Mouse (Mus musculus): ENCODE data around the gene Fbxo22. TPM values are rescaled to one million over a fixed set of nuclear protein-coding genes. Genes with fewer than 3 reads are reported as not detected.

The Fbxo22 gene
- total and polyA plus RNA-seq, 3 experiments, result 25.7 to 28.4 TPM; not detected in 1

DNA sequence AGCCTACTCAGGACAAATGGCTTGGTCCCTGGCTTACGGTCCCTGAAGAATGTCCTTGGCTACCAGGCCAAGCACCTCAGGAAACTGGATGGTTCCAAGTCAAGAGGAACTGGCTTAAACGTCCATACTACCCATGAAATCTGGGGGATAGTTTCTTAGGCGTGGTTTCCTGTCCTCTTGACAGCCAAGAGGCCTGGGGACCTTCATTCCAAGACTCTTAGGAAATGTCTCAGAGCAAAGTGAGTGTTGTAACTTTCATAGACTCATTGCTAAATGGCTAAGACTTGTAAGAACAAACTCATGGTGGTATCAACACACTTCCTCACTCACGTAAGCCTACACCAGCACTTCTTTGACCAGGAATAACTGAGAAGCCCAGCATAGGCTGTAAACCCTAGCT, 46.9 kb downstream of the Fbxo22 start:
- Histone ChIP-seq H3K36me3 (ENCODE audit: control insufficient read depth in 1 of 2, insufficient read depth in 2 of 2, low read length in 2 of 2) (no peaks in the 10 kb centered on the region), H3K4me3 (ENCODE audit: control insufficient read depth in 1 of 2, insufficient read depth in 1 of 2, low read depth in 2 of 2, low read length in 2 of 2) (no peak overlapping the region), H3K27me3 (ENCODE audit: control insufficient read depth in 1 of 2, insufficient read depth in 2 of 2, low read length in 2 of 2) (peaks cover 9% of the 10 kb centered on the region in 2 experiments), H3K27ac (ENCODE audit: control insufficient read depth, low read depth, low read length) (no peak overlapping the region), H3K9me3 (replicated peaks; ENCODE audit: insufficient read depth, low read length) (no peaks in the 10 kb centered on the region), H3K4me1 (ENCODE audit: control insufficient read depth in 1 of 2, insufficient read depth in 2 of 2, low read length in 2 of 2) (no peaks in the 10 kb centered on the region), H3K79me2 (ENCODE audit: control insufficient read depth, insufficient read depth, low read length, poor library complexity) (no peaks in the 10 kb centered on the region), H3K9ac (ENCODE audit: control insufficient read depth, low read depth, low read length, poor library complexity, severe bottlenecking) (no peak overlapping the region)
- no peak for DNase-seq (ENCODE audit: low read depth, low spot score)
- TF ChIP-seq SMC3 (IDR thresholded peaks at IDR 0.05; ENCODE audit: low read depth, low read length) (no peak), UBTF (IDR thresholded peaks at IDR 0.05; ENCODE audit: borderline replicate concordance, insufficient read depth, low read depth, low read length) (no peak), GABPA (IDR thresholded peaks at IDR 0.05; ENCODE audit: low read depth, low read length) (no peak), ETS1 (IDR thresholded peaks at IDR 0.05; ENCODE audit: low read depth, low read length) (no peak), GATA1 (IDR thresholded peaks at IDR 0.05; ENCODE audit: low read depth, low read length) (no peak), HCFC1 (IDR thresholded peaks at IDR 0.05; ENCODE audit: low read depth, low read length) (no peak)

DNA sequence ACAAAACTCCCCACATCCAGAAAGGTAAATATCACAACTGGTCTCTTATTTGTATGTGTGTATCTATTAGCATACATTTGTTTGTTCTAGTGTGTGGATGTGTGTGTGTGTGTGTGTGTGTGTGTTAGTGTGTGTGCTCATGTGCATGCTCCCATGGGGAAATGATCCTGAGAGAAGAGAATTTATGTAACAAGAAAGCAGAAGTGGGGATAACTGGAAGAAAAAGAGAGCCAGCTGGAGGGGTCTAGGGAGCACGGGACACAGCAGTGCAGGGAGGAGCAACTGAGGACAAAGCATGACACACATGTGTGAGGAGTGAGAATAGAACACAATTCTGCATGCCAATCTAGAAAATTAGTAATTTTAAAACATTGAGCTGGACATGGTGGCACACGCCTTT, 48.4 kb downstream of the Fbxo22 start:
- H3K9me3 ChIP-seq (replicated peaks; ENCODE audit: insufficient read depth, low read length), result no peaks in the 10 kb centered on the region
- H3K36me3 ChIP-seq (ENCODE audit: control insufficient read depth in 1 of 2, insufficient read depth in 2 of 2, low read length in 2 of 2), result no peaks in the 10 kb centered on the region
- H3K4me1 ChIP-seq (ENCODE audit: control insufficient read depth in 1 of 2, insufficient read depth in 2 of 2, low read length in 2 of 2), result no peaks in the 10 kb centered on the region
- no peak for TF ChIP-seq MAFK (IDR thresholded peaks at IDR 0.05; ENCODE audit: borderline replicate concordance, low read depth, low read length)
- no peak for TF ChIP-seq MYB (IDR thresholded peaks at IDR 0.05; ENCODE audit: low read depth, low read length)
- TF ChIP-seq MEF2A (IDR thresholded peaks at IDR 0.05; ENCODE audit: extremely low read depth, insufficient replicate concordance, low read depth, low read length, poor library complexity, severe bottlenecking), result no peak
- TF ChIP-seq SMC3 (IDR thresholded peaks at IDR 0.05; ENCODE audit: low read depth, low read length), result no peak
- no peak for TF ChIP-seq POLR2A (IDR thresholded peaks at IDR 0.05; ENCODE audit: control insufficient read depth in 1 of 2, insufficient read depth in 1 of 2, low read depth in 1 of 2, low read length in 2 of 2, poor library complexity in 1 of 2)
- no peak for TF ChIP-seq MYC (IDR thresholded peaks at IDR 0.05; ENCODE audit: low read depth, low read length)
- no peak for TF ChIP-seq NRF1 (IDR thresholded peaks at IDR 0.05; ENCODE audit: insufficient read depth, low read depth, low read length, poor library complexity, severe bottlenecking)
- TF ChIP-seq JUND (IDR thresholded peaks at IDR 0.05; ENCODE audit: low read depth, low read length), result no peak
- no peak for TF ChIP-seq USF1 (IDR thresholded peaks at IDR 0.05; ENCODE audit: low read depth, low read length)
- TF ChIP-seq RAD21 (IDR thresholded peaks at IDR 0.05; ENCODE audit: low read depth, low read length), result no peak
- TF ChIP-seq TBP (IDR thresholded peaks at IDR 0.05; ENCODE audit: low read depth, low read length), result no peak
- no peak for TF ChIP-seq NELFE (IDR thresholded peaks at IDR 0.05; ENCODE audit: low read depth, low read length)
- TF ChIP-seq BHLHE40 (IDR thresholded peaks at IDR 0.05; ENCODE audit: borderline replicate concordance, low read depth, low read length), result no peak
- no peak for TF ChIP-seq ELF1 (IDR thresholded peaks at IDR 0.05; ENCODE audit: low read depth, low read length)
- no peak for TF ChIP-seq MXI1 (IDR thresholded peaks at IDR 0.05; ENCODE audit: low read depth, low read length)
- TF ChIP-seq USF2 (IDR thresholded peaks at IDR 0.05; ENCODE audit: borderline replicate concordance in 1 of 2, insufficient read depth in 1 of 2, low read depth in 1 of 2, low read length in 2 of 2), result no peak
- TF ChIP-seq CHD1 (IDR thresholded peaks at IDR 0.05; ENCODE audit: low read depth, low read length), result no peak
- TF ChIP-seq CHD2 (IDR thresholded peaks at IDR 0.05; ENCODE audit: low read length), result no peak
- no peak for TF ChIP-seq POLR2AphosphoS5 (IDR thresholded peaks at IDR 0.05; ENCODE audit: borderline replicate concordance, low read depth, low read length)
- H3K9ac ChIP-seq (ENCODE audit: control insufficient read depth, low read depth, low read length, poor library complexity, severe bottlenecking), result no peak overlapping the region
- H3K79me2 ChIP-seq (ENCODE audit: control insufficient read depth, insufficient read depth, low read length, poor library complexity), result no peaks in the 10 kb centered on the region
- no peak for DNase-seq (ENCODE audit: low read depth, low spot score)
- no peak overlapping the region for H3K27ac ChIP-seq (ENCODE audit: control insufficient read depth, low read depth, low read length)
- peaks cover 10 to 13% of the 10 kb centered on the region in 2 experiments for H3K27me3 ChIP-seq (ENCODE audit: control insufficient read depth in 1 of 2, insufficient read depth in 2 of 2, low read length in 2 of 2)
- H3K4me3 ChIP-seq (ENCODE audit: control insufficient read depth in 1 of 2, insufficient read depth in 1 of 2, low read depth in 2 of 2, low read length in 2 of 2), result no peak overlapping the region

Measured in MEL (cell line).